Mouse (Mus musculus) forebrain, embryonic 14.5 days (tissue): Measurements from ENCODE around the gene Bcl11b. TPM values are rescaled to one million over a fixed set of nuclear protein-coding genes. Genes with fewer than 3 reads are reported as not detected.

Experiments used
- ATAC-seq: fragments of 200-750 bp; cut with Nextera tagmentation; 2 replicates; pipeline ENCODE4 v1.8.0; 2017; ENCODE audit warnings: mild to moderate bottlenecking, moderate library complexity
- DNase-seq: peaks from one replicate; pipeline ENCODE4 v3.0.0-alpha.2; 2015; ENCODE audit warnings: low spot score
- H3K27ac ChIP-seq: fragments of 300-500 bp; sonication (generic); 2 replicates; pipeline ENCODE4 v1.5.1; 2014; ENCODE audit warnings: low read depth, mild to moderate bottlenecking, control low read depth, low read length, moderate library complexity
- H3K27me3 ChIP-seq: fragments of 300-500 bp; sonication (generic); replicated peaks from 2 replicates; pipeline ENCODE4 v1.6.1; 2014; ENCODE audit warnings: low read length, control low read depth, mixed read lengths; ENCODE audit not compliant: control insufficient read depth, insufficient read depth
- H3K36me3 ChIP-seq: fragments of 300-500 bp; sonication (generic); 2 replicates; pipeline ENCODE4 v1.6.1; 2014; ENCODE audit warnings: low read length, control low read depth; ENCODE audit not compliant: control insufficient read depth, insufficient read depth
- H3K4me1 ChIP-seq: fragments of 300-500 bp; sonication (generic); 2 replicates; pipeline ENCODE4 v1.6.1; 2014; ENCODE audit warnings: antibody characterized with exemption, low read length, control low read depth; ENCODE audit not compliant: control insufficient read depth, insufficient read depth
- H3K4me2 ChIP-seq: fragments of 300-500 bp; sonication (generic); 2 replicates; pipeline ENCODE4 v1.6.1; 2014; ENCODE audit warnings: mild to moderate bottlenecking, control low read depth, low read length
- H3K4me3 ChIP-seq: fragments of 300-500 bp; sonication (generic); 2 replicates; pipeline ENCODE4 v1.5.1; 2014; ENCODE audit warnings: low read depth, low read length, control low read depth
- H3K9ac ChIP-seq: fragments of 300-500 bp; sonication (generic); 2 replicates; pipeline ENCODE4 v1.6.1; 2014; ENCODE audit warnings: mild to moderate bottlenecking, low read length, control low read depth, moderate library complexity
- H3K9me3 ChIP-seq: fragments of 300-500 bp; sonication (generic); replicated peaks from 2 replicates; pipeline ENCODE4 v1.6.1; 2016; ENCODE audit warnings: low read length, control low read depth, mixed read lengths; ENCODE audit not compliant: control insufficient read depth
- WGBS: fragments of 180-500 bp; shearing (Covaris S2); extraction: QIAGEN DNeasy Blood & Tissue Kit; methylation state at CpG from one replicate; pipeline ENCODE4 v1.1.7; 2014; 5-methylcytosine and 5-hydroxymethylcytosine counted together
- polyA plus RNA-seq: library from polyadenylated mRNA; unstranded; fragments of >200 nt; fragmentation: Nextera tagmentation; extraction: Ambion mirVana; gene quantifications from 2 replicates; pipeline ENCODE4 v1.2.1, GENCODE M21; 2014

The Bcl11b gene
- polyA plus RNA-seq, 1 experiment from 2014 or later = 76.7 TPM

DNA sequence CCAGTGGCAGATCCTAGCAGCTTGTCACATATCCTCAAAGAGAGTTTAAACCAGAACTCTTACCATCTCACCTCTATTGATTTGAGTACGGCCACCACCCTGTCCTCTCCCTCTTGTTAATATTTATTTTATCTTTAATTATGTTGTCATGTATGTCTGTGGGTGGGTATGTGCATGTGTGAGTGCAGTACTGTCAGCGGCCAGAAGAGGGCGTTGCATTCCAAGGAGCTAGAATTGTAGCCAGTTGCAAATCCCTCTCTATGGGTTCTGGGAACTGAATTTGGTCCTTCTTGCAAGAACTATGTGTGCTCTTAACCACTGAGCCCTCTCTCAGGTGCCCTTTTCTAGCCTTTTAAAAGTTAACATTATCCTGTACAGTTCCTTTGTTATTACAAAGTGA, 98.1 kb downstream of the Bcl11b start:
- Histone ChIP-seq H3K27ac (no peak overlapping the region), H3K9me3 (0 out of 2 replicates have a peak, but pooled peaks cover 3% of the 10 kb centered on the region), H3K4me3 (no peak overlapping the region), H3K36me3 (no peaks in the 10 kb centered on the region), H3K9ac (no peak overlapping the region), H3K27me3 (no peaks in the 10 kb centered on the region), H3K4me2 (no peak overlapping the region), H3K4me1 (no peaks in the 10 kb centered on the region)
- no peak for ATAC-seq
- DNase-seq = no peak
- 97% methylated on average over 3 of the region's 3 CpGs for WGBS

GRCm38 (mm10) chr12:107904457-107904856, 98.9 kb downstream of the Bcl11b start:
- no peak overlapping the region for H3K27ac ChIP-seq
- no peak for ATAC-seq

DNA sequence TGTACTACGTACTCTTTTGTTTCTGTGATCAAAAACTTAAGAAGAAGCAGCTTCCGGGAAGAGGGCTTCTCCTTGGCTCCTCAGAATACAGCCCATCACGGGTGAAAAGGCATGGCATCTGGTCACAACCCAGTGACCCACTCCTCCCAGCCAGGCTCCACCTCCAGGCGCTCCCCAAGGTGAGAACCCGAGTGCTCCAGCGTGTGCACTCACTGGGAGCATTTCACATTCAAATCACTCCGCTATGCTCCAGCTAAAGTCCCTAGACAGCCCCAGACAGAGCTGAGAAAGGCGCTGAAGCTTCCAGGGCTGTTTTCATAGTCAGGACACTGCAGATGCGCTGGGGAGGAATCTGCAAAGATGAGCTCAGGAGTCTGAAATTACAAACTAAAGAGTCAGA, 99.5 kb downstream of the Bcl11b start:
- no peak overlapping the region for H3K9ac ChIP-seq
- no peak overlapping the region for H3K27ac ChIP-seq
- no peaks in the 10 kb centered on the region for H3K4me1 ChIP-seq
- no peak for DNase-seq
- no peaks in the 10 kb centered on the region for H3K36me3 ChIP-seq
- H3K4me2 ChIP-seq = no peak overlapping the region
- no peak for ATAC-seq
- no peaks in the 10 kb centered on the region for H3K27me3 ChIP-seq
- H3K9me3 ChIP-seq = 0 out of 2 replicates have a peak, but pooled peaks cover 3% of the 10 kb centered on the region
- WGBS = 38% methylated on average over 9 of the region's 9 CpGs
- no peak overlapping the region for H3K4me3 ChIP-seq

More at GRCm38 (mm10) chr12:107904457-107904856, 98.9 kb downstream of the Bcl11b start:
- Histone ChIP-seq H3K4me1 (no peaks in the 10 kb centered on the region), H3K4me2 (no peak overlapping the region), H3K9ac (no peak overlapping the region), H3K4me3 (no peak overlapping the region), H3K27me3 (no peaks in the 10 kb centered on the region), H3K9me3 (0 out of 2 replicates have a peak, but pooled peaks cover 3% of the 10 kb centered on the region), H3K36me3 (no peaks in the 10 kb centered on the region)
- WGBS = 92% methylated on average over 11 of the region's 11 CpGs
- DNase-seq = no peak

DNA sequence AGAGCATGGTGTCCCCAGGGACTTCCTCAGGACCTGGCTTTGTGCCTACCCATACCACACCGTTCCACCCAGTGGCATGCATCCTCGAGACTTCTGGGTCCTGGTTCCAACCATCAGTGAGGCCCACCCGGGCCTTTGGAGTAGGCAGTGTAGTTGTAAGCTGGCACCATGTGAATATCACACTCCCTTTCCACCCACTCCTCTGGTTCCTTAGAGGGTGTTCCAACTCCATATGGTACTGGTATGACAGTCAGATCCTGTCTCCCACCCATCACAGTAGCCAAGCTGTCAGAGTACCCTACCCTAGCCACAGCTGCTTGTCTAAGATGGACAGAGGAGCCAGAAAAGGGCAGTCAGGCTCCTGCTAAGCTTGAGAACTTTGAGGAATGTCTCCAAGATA, 112.0 kb downstream of the Bcl11b start:
- no peak for DNase-seq
- H3K4me3 ChIP-seq = no peak overlapping the region
- WGBS = 85% methylated on average over 3 of the region's 3 CpGs
- no peak overlapping the region for H3K9ac ChIP-seq
- H3K36me3 ChIP-seq = no peaks in the 10 kb centered on the region
- H3K9me3 ChIP-seq = no peaks in the 10 kb centered on the region
- no peak overlapping the region for H3K27ac ChIP-seq
- H3K27me3 ChIP-seq = no peaks in the 10 kb centered on the region
- H3K4me2 ChIP-seq = no peak overlapping the region
- no peak for ATAC-seq
- peaks cover 7% of the 10 kb centered on the region; the same call in 1 of the 2 replicates for H3K4me1 ChIP-seq

GRCm38 (mm10) chr12:107890326-107890725, 113.1 kb downstream of the Bcl11b start:
- Histone ChIP-seq H3K27me3 (no peaks in the 10 kb centered on the region), H3K4me3 (no peak overlapping the region), H3K36me3 (no peaks in the 10 kb centered on the region), H3K4me2 (no peak overlapping the region), H3K9me3 (no peaks in the 10 kb centered on the region), H3K27ac (no peak overlapping the region), H3K4me1 (peaks cover 7% of the 10 kb centered on the region; the same call in 1 of the 2 replicates), H3K9ac (no peak overlapping the region)
- WGBS = 88% methylated on average over 7 of the region's 7 CpGs
- DNase-seq (no peak), ATAC-seq (no peak)

DNA sequence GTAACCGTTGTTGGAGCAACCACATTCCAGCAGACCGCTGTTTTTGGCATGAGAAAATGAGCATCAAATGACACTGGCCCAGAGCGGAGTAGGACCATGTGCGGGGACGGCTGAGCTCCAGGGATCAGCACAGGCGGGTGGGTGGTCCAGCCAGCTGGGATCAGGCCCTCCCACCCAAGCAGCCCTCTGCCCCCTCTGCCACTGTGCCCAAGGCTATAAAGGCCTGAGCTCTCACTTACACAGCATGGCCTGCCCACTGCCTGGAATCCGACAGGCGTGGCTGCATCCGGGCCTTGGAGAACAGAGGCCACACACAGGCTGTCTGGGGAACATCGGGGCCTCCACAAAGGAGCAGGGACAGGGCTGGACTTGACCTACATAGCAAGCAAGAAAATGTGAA, 113.6 kb downstream of the Bcl11b start:
- WGBS = 74% methylated on average over 10 of the region's 10 CpGs
- DNase-seq (no peak), ATAC-seq (no peak)
- Histone ChIP-seq H3K9me3 (no peaks in the 10 kb centered on the region), H3K4me3 (no peak overlapping the region), H3K9ac (no peak overlapping the region), H3K4me2 (no peak overlapping the region), H3K27ac (no peak overlapping the region), H3K27me3 (no peaks in the 10 kb centered on the region), H3K4me1 (peaks cover 7% of the 10 kb centered on the region; the same call in 1 of the 2 replicates), H3K36me3 (no peaks in the 10 kb centered on the region)

DNA sequence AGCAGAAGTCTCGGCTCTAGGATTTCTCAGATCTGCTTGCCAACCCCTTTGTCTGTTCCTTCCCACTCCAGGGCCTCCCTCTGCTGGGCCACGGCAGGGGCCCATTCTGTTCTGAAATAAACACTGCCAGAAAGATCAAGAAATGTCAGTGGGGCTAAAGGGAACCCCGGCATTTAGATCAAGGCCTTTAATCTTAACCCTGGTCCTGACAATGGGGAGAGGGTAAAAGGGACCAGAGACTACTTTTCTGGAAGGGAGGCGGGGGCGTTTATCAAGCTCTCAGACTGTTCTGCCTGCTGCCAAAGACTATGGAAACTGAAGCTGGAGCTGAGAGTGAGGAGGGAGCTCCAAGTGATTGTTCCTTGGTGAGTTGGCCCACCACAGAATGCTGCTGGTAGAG, 114.8 kb downstream of the Bcl11b start:
- no peak overlapping the region for H3K4me3 ChIP-seq
- ATAC-seq = 0 out of 2 replicates have a peak, but pooled peaks have one; percentile 34
- DNase-seq = peak; percentile 41
- H3K9ac ChIP-seq = no peak overlapping the region
- H3K27ac ChIP-seq = no peak overlapping the region
- no peaks in the 10 kb centered on the region for H3K9me3 ChIP-seq
- H3K4me1 ChIP-seq = peaks cover 7% of the 10 kb centered on the region
- H3K27me3 ChIP-seq = no peaks in the 10 kb centered on the region
- no peak overlapping the region for H3K4me2 ChIP-seq
- no peaks in the 10 kb centered on the region for H3K36me3 ChIP-seq
- WGBS = 18% methylated on average over 5 of the region's 5 CpGs

- WGBS = 84% methylated on average over 5 of the region's 5 CpGs
- DNase-seq (no peak), ATAC-seq (no peak)
- Histone ChIP-seq H3K9me3 (no peaks in the 10 kb centered on the region), H3K36me3 (no peaks in the 10 kb centered on the region), H3K27ac (no peak overlapping the region), H3K9ac (no peak overlapping the region), H3K4me3 (no peak overlapping the region), H3K4me1 (peaks cover 7% of the 10 kb centered on the region), H3K4me2 (no peak overlapping the region), H3K27me3 (no peaks in the 10 kb centered on the region)
Measured at GRCm38 (mm10) chr12:107888049-107888448, 115.4 kb downstream of the Bcl11b start.

- no peak overlapping the region for H3K27ac ChIP-seq
- H3K4me2 ChIP-seq = no peak overlapping the region
- no peaks in the 10 kb centered on the region for H3K36me3 ChIP-seq
- no peaks in the 10 kb centered on the region for H3K27me3 ChIP-seq
- no peak for DNase-seq
- H3K9me3 ChIP-seq = no peaks in the 10 kb centered on the region
- WGBS = 45% methylated on average over 6 of the region's 6 CpGs
- H3K4me1 ChIP-seq = peaks cover 7% of the 10 kb centered on the region
- no peak for ATAC-seq
- H3K9ac ChIP-seq = no peak overlapping the region
- no peak overlapping the region for H3K4me3 ChIP-seq
Measured at GRCm38 (mm10) chr12:107887621-107888020, 115.8 kb downstream of the Bcl11b start.
